Mouse (Mus musculus) brain, embryonic 14.5 days (tissue): ENCODE measurements at regions not wholly inside any gene's neighbourhood (a gene's known extent, or its start where the extent isn't known, plus 50 kb on each side); places are given as distances from the start of the nearest gene placed in this dataset.

ENCODE experiments used
- CTCF ChIP-seq: fragments of 200-500 bp; IDR thresholded peaks from 2 replicates; pipeline ENCODE4 v1.5.1; 2012; ENCODE audit warnings: inconsistent platforms, mild to moderate bottlenecking, moderate library complexity, borderline replicate concordance; ENCODE audit not compliant: insufficient read depth, insufficient read length; ENCODE audit errors: extremely low read depth
- POLR2A ChIP-seq: fragments of 200-500 bp; IDR thresholded peaks from 2 replicates; pipeline ENCODE4 v1.6.1; 2012; ENCODE audit warnings: mild to moderate bottlenecking, inconsistent platforms, borderline replicate concordance; ENCODE audit not compliant: poor library complexity, insufficient read depth, insufficient read length, severe bottlenecking; ENCODE audit errors: extremely low read depth

DNA sequence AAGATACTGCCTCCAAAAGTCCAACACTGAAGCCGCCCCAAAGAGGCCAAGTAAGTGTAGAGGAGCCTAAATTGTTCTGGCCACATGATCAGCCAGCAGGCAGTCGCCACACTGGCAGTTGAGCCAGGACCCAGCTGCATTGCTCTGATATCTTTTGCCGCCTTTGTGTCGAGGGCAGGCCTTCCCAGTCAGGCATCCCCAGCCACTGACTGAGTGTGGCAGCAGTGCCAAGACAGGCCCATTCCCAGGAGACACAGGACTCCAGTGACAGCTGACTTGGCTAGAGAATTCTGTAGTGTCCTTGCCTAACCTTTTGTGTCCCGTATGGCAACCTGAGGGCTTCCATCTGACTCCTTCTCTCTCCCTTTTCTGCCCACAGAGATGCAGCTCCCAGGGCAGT lies 296.4 kb upstream of the Rora start:
- TF ChIP-seq CTCF (no peak), POLR2A (no peak)
